Mouse (Mus musculus): ENCODE data around the gene Ints14.

- no peak for TF ChIP-seq CTCF (IDR thresholded peaks at IDR 0.05; ENCODE audit: borderline replicate concordance, insufficient read depth, low read length)
- no peak for TF ChIP-seq POLR2A (IDR thresholded peaks at IDR 0.05; ENCODE audit: low read depth, low read length)
Observed at GRCm38 (mm10) chr9:64951161-64951657, 9.5 kb upstream of the Ints14 start, which contains the start of gene Slc24a1.
